Mouse (Mus musculus): ENCODE measurements around the gene Tmem178b.

- TF ChIP-seq HCFC1 (IDR thresholded peaks at IDR 0.05; ENCODE audit: borderline replicate concordance, insufficient read depth, low read length) (no peak), MAFK (IDR thresholded peaks at IDR 0.05; ENCODE audit: insufficient read depth, low read depth, low read length) (no peak)
Measured at GRCm38 (mm10) chr6:40076670-40077313, 203.7 kb downstream of the Tmem178b start.

Measured in ES-E14 (cell line).